Comparison of ENCODE assay signal across 22 mouse cellular contexts in genomic region chr11:60205026-60205425, GRCm38 (mm10). TPM values are rescaled to one million over a fixed set of nuclear protein-coding genes. Genes with fewer than 3 reads are reported as not detected.
DNase-seq lines count a peak whose midpoint lies in the region; ATAC-seq lines count a peak whose summit lies in the region.
"Had no signal": no experiment of that assay in that cellular context is flagged by ENCODE, and none has a peak within 500 bp of the region (broad histone marks: within the 10 kb centered on the region; RNA-seq: fewer than 3 reads in every experiment).

No protein-coding gene starts in this region.

- H3K27me3 ChIP-seq in liver, embryonic 13.5 days: no peaks in the 10 kb centered on the region
- H3K27me3 ChIP-seq in lung, embryonic 16.5 days (ENCODE audit: control insufficient read depth, insufficient read depth, low read depth, low read length): no peaks in the 10 kb centered on the region
- H3K27me3 ChIP-seq: embryonic facial prominence, embryonic 13.5 days; heart, embryonic 13.5 days; kidney, embryonic 15.5 days; limb, embryonic 13.5 days; megakaryocyte, embryonic 14.5 days; midbrain, embryonic 15.5 days; neural tube, embryonic 15.5 days had no signal

- H3K27ac ChIP-seq in liver, embryonic 13.5 days: peak overlapping the region; percentile 32; the same call in 1 of the 2 replicates
- H3K27ac ChIP-seq in lung, embryonic 16.5 days (ENCODE audit: low read length): peak overlapping the region; percentile 62
- H3K27ac ChIP-seq: embryonic facial prominence, embryonic 13.5 days; kidney, embryonic 15.5 days; limb, embryonic 13.5 days; midbrain, embryonic 15.5 days had no signal

- peaks cover 64% of the 10 kb centered on the region for H3K4me1 ChIP-seq in liver, embryonic 13.5 days (replicated peaks)
- H3K4me1 ChIP-seq in lung, embryonic 16.5 days (replicated peaks; ENCODE audit: control insufficient read depth, insufficient read depth, low read length): peaks cover 45% of the 10 kb centered on the region

- peaks cover 79% of the 10 kb centered on the region for H3K36me3 ChIP-seq in liver, embryonic 13.5 days
- H3K36me3 ChIP-seq in lung, embryonic 16.5 days (ENCODE audit: control insufficient read depth, insufficient read depth, low read length): peaks cover 50% of the 10 kb centered on the region

- no peaks in the 10 kb centered on the region for H3K9me3 ChIP-seq in liver, embryonic 13.5 days (replicated peaks)
- H3K9me3 ChIP-seq in lung, embryonic 16.5 days (ENCODE audit: control insufficient read depth, low read length): no peaks in the 10 kb centered on the region
- H3K9me3 ChIP-seq: embryonic facial prominence, embryonic 13.5 days; heart, embryonic 13.5 days; kidney, embryonic 15.5 days; limb, embryonic 13.5 days; megakaryocyte, embryonic 14.5 days; midbrain, embryonic 15.5 days; neural tube, embryonic 15.5 days had no signal

- no peak overlapping the region for H3K9ac ChIP-seq in liver, embryonic 13.5 days
- no peak overlapping the region for H3K9ac ChIP-seq in lung, embryonic 16.5 days (ENCODE audit: low read length)
- H3K9ac ChIP-seq: embryonic facial prominence, embryonic 13.5 days; kidney, embryonic 15.5 days; limb, embryonic 13.5 days; midbrain, embryonic 15.5 days had no signal

- intact Hi-C loops in gastrocnemius, postnatal 14 days (cut with DNase I; ENCODE audit: low total_unique reads): no loop called here

- WGBS in liver, embryonic 13.5 days (ENCODE audit: insufficient replicate concordance): 74% methylated on average over 12 of the region's 12 CpGs
- 63% methylated on average over 11 of the region's 12 CpGs for WGBS in lung, embryonic 16.5 days

- ATAC-seq in liver, embryonic 13.5 days (ENCODE audit: low read depth): no peak
- peak; percentile 23; the same call in 1 of the 2 replicates for ATAC-seq in lung, embryonic 16.5 days (ENCODE audit: low read depth)
- ATAC-seq in megakaryocyte, adult 5-6 weeks (ENCODE audit: poor library complexity, severe bottlenecking): peak; percentile 58
- ATAC-seq: forebrain, embryonic 16.5 days; hindbrain, embryonic 16.5 days; intestine, embryonic 16.5 days; midbrain, embryonic 15.5 days had no signal

- no peak overlapping the region for H3K4me2 ChIP-seq in liver, embryonic 13.5 days
- no peak overlapping the region for H3K4me2 ChIP-seq in lung, embryonic 16.5 days (ENCODE audit: low read depth, low read length)
- H3K4me2 ChIP-seq: embryonic facial prominence, embryonic 13.5 days; heart, embryonic 13.5 days; kidney, embryonic 15.5 days; limb, embryonic 13.5 days; midbrain, embryonic 15.5 days; neural tube, embryonic 15.5 days had no signal

- H3K4me3 ChIP-seq in liver, embryonic 13.5 days (replicated peaks): no peak overlapping the region
- no peak overlapping the region for H3K4me3 ChIP-seq in lung, embryonic 16.5 days (ENCODE audit: low read length)
- H3K4me3 ChIP-seq: embryonic facial prominence, embryonic 13.5 days; heart, embryonic 13.5 days; kidney, embryonic 15.5 days; limb, embryonic 13.5 days; megakaryocyte, embryonic 14.5 days; midbrain, embryonic 15.5 days; neural tube, embryonic 15.5 days had no signal

- peak; percentile 47 for DNase-seq in 416B (ENCODE audit: low read depth)
- no peak for DNase-seq in liver, embryonic 13.5 days
- no peak for DNase-seq in gastrocnemius, postnatal 14 days
- no peak for DNase-seq in Muller cell, postnatal 12 days (ENCODE audit: inconsistent ontology term)
- no peak for DNase-seq in adrenal gland, postnatal 25 days
- DNase-seq: adrenal gland, adult 2 months; B cell, adult 2 months; cerebellum, postnatal 14 days; heart, postnatal 36 days; thymus, postnatal 25 days had no signal

RNA-seq across cellular contexts. Expression of gene Srebf1, which starts 17.4 kb away (rescaled TPM):
- 42.2 and 44.1 TPM in 2 replicates for polyA plus RNA-seq in liver, embryonic 13.5 days (2015; fragmentation: Nextera tagmentation; extraction: Ambion mirVana)
- 65.9 and 74.3 TPM in 2 replicates for polyA plus RNA-seq in lung, embryonic 16.5 days (2015; fragmentation: Nextera tagmentation; extraction: Ambion mirVana)
- 27.5 and 37.3 TPM in 2 replicates for total RNA-seq in megakaryocyte, adult 5-6 weeks (2015)
- 27.6 and 43.3 TPM in 2 replicates for total RNA-seq in megakaryocyte, adult 5-6 weeks (2017)
- 10 to 100 TPM; 20.9 to 24.5 TPM for total RNA-seq in gastrocnemius, postnatal 14 days (2021)
- 125 and 160 TPM in 2 replicates for total RNA-seq in adrenal gland, postnatal 25 days (2021)
